Mouse (Mus musculus): ENCODE data around the gene Rab5c. TPM values are rescaled to one million over a fixed set of nuclear protein-coding genes. Genes with fewer than 3 reads are reported as not detected.

Rab5c gene
- polyA plus RNA-seq, 2 experiments, result 73.2 to 188 TPM

DNA sequence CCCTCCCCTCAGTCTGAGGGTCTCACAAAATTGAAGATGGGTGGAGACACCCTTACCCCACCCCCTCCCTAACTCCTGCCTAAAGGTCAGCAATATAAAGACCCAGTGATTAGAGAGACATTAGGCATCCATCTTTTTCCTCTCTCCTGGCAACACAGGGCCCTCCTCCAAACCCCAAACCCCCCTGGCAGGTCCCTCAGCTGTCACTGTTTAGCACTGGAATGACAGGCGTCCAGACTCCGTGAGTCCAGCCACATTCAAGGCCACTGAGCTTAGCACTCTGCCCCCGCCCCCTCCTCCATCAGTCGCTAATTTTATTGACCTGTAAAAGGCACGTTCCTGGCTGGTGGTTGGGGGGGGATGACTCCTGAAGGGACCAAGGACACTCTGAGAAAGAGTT, 44.9 kb downstream of the Rab5c start:
- TF ChIP-seq POLR2A (IDR thresholded peaks at IDR 0.05; ENCODE audit: borderline replicate concordance, extremely low read depth, insufficient read depth, insufficient read length), result no peak
- no peak; the same call in 1 of the 2 replicates for ATAC-seq (ENCODE audit: low FRiP score, low read depth)
- peaks cover 4% of the 10 kb centered on the region; the same call in 1 of the 2 replicates for H3K4me1 ChIP-seq (ENCODE audit: control insufficient read depth, insufficient read depth, low read length)
- no peaks in the 10 kb centered on the region for H3K36me3 ChIP-seq (ENCODE audit: control insufficient read depth, insufficient read depth, low read length)
- 7% methylated on average over 5 of the region's 5 CpGs for WGBS
- H3K27ac ChIP-seq (replicated peaks; ENCODE audit: low read depth, low read length), result no peak overlapping the region
- no peaks in the 10 kb centered on the region for H3K9me3 ChIP-seq (ENCODE audit: control insufficient read depth, low read length)
- DNase-seq (ENCODE audit: low spot score), result no peak
- no peak overlapping the region for H3K9ac ChIP-seq (ENCODE audit: low read depth, low read length, severe bottlenecking)
- H3K27me3 ChIP-seq (ENCODE audit: control insufficient read depth, insufficient read depth, low read length), result 0 out of 2 replicates have a peak, but pooled peaks cover 8% of the 10 kb centered on the region
- no peak overlapping the region for H3K4me3 ChIP-seq (replicated peaks; ENCODE audit: low read length)
- no peak overlapping the region for H3K4me2 ChIP-seq (replicated peaks; ENCODE audit: low read depth, low read length, severe bottlenecking)

DNA sequence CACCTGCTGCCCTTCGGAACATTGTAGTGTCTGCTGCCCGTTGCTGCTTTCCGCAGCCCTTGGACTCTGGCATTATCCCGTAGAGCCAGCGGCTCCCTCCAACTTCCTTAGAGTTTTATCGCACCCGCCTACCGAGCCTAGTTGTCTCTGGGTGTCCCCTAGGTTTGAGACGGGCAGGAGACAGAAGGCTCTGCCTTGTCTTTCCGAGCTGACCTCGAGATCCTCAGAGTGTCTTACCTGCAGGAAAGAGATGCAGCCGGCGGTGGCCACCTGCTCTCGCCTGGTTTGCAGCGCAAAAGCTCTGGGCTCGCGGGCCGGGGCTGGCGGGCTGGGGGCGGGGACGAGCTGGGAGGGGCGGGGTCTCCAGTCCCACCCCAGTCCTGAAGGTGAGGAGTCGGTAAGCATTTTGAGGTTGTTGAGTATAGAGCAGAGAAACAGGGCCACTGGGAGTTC, 45.8 kb downstream of the Rab5c start, which contains the start of gene Zfp385c:
Gene Zfp385c (minus strand): TSS at position 292 of the 453 bp plus-strand sequence.
- no peak for ATAC-seq (ENCODE audit: low FRiP score, low read depth)
- Histone ChIP-seq H3K4me2 (replicated peaks; ENCODE audit: low read depth, low read length, severe bottlenecking) (peak within 1 kb of the TSS; percentile 52), H3K9ac (ENCODE audit: low read depth, low read length, severe bottlenecking) (0 out of 2 replicates have a peak within 1 kb of the TSS, but pooled peaks have one; percentile 28), H3K4me1 (ENCODE audit: control insufficient read depth, insufficient read depth, low read length) (peaks cover 4% of the 10 kb centered on the region; the same call in 1 of the 2 replicates), H3K4me3 (replicated peaks; ENCODE audit: low read length) (peak within 1 kb of the TSS; percentile 33), H3K27ac (replicated peaks; ENCODE audit: low read depth, low read length) (no peak within 1 kb of the TSS), H3K36me3 (ENCODE audit: control insufficient read depth, insufficient read depth, low read length) (no peaks in the 10 kb centered on the region), H3K27me3 (ENCODE audit: control insufficient read depth, insufficient read depth, low read length) (0 out of 2 replicates have a peak, but pooled peaks cover 8% of the 10 kb centered on the region), H3K9me3 (ENCODE audit: control insufficient read depth, low read length) (no peaks in the 10 kb centered on the region)
- DNase-seq (ENCODE audit: low spot score), result no peak
- TF ChIP-seq POLR2A (IDR thresholded peaks at IDR 0.05; ENCODE audit: borderline replicate concordance, extremely low read depth, insufficient read depth, insufficient read length), result no peak
- WGBS, result 3% methylated on average over 22 of the region's 23 CpGs

DNA sequence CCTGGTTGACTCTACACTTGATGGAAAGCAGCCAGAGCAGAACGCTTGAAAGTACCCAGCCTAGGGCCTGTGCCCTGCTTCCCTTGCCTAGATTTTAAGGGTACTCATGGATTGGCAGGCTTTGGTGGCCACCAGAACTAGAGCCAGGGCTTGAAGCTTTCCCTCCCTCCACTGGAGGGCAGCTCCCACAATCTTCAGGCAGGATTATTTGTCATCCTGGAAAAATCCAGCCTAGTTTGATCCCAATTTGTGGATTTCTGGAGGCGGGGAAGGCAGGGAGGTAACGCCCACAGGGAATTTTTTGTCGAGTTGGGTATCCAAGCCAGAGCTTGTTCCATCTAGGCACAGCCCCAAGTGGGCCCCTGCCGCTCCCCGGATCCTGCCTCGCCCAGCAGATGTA, 47.6 kb downstream of the Rab5c start:
- 55% methylated on average over 7 of the region's 7 CpGs for WGBS
- ATAC-seq (ENCODE audit: low FRiP score, low read depth) (no peak), DNase-seq (ENCODE audit: low spot score) (no peak)
- Histone ChIP-seq H3K9ac (ENCODE audit: low read depth, low read length, severe bottlenecking) (no peak overlapping the region), H3K27ac (replicated peaks; ENCODE audit: low read depth, low read length) (no peak overlapping the region), H3K27me3 (ENCODE audit: control insufficient read depth, insufficient read depth, low read length) (0 out of 2 replicates have a peak, but pooled peaks cover 8% of the 10 kb centered on the region), H3K36me3 (ENCODE audit: control insufficient read depth, insufficient read depth, low read length) (no peaks in the 10 kb centered on the region), H3K4me3 (replicated peaks; ENCODE audit: low read length) (no peak overlapping the region), H3K4me1 (ENCODE audit: control insufficient read depth, insufficient read depth, low read length) (peaks cover 4% of the 10 kb centered on the region; the same call in 1 of the 2 replicates), H3K9me3 (ENCODE audit: control insufficient read depth, low read length) (no peaks in the 10 kb centered on the region), H3K4me2 (replicated peaks; ENCODE audit: low read depth, low read length, severe bottlenecking) (no peak overlapping the region)
- TF ChIP-seq POLR2A (IDR thresholded peaks at IDR 0.05; ENCODE audit: borderline replicate concordance, extremely low read depth, insufficient read depth, insufficient read length), result no peak

DNA sequence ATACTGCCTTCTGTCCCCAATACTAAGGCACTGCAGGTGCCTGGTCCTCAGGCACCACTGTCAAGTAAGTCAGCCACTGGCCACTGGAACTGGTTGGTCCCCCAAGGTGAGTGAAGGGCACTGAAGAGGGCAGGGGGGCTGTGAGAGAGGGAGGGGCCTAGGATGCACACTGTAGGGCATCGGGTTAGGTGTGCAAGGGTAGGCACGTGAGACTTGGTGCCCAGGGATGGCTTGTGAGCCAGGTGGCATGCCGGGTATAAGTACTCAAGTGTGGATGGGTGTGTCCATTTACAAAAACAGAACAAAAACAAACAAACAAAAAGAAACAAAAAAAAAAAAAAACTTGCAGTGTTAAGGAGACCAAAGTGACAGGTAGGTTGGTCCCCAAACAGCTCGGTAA, 49.6 kb downstream of the Rab5c start:
- Histone ChIP-seq H3K9ac (ENCODE audit: low read depth, low read length, severe bottlenecking) (no peak overlapping the region), H3K4me3 (replicated peaks; ENCODE audit: low read length) (no peak overlapping the region), H3K4me1 (ENCODE audit: control insufficient read depth, insufficient read depth, low read length) (peaks cover 4% of the 10 kb centered on the region; the same call in 1 of the 2 replicates), H3K4me2 (replicated peaks; ENCODE audit: low read depth, low read length, severe bottlenecking) (no peak overlapping the region), H3K36me3 (ENCODE audit: control insufficient read depth, insufficient read depth, low read length) (no peaks in the 10 kb centered on the region), H3K27me3 (ENCODE audit: control insufficient read depth, insufficient read depth, low read length) (0 out of 2 replicates have a peak, but pooled peaks cover 8% of the 10 kb centered on the region), H3K9me3 (ENCODE audit: control insufficient read depth, low read length) (no peaks in the 10 kb centered on the region), H3K27ac (replicated peaks; ENCODE audit: low read depth, low read length) (no peak overlapping the region)
- DNase-seq (ENCODE audit: low spot score) (no peak), ATAC-seq (ENCODE audit: low FRiP score, low read depth) (no peak)
- WGBS, result 73% methylated on average over 4 of the region's 4 CpGs
- no peak for TF ChIP-seq POLR2A (IDR thresholded peaks at IDR 0.05; ENCODE audit: borderline replicate concordance, extremely low read depth, insufficient read depth, insufficient read length)

DNA sequence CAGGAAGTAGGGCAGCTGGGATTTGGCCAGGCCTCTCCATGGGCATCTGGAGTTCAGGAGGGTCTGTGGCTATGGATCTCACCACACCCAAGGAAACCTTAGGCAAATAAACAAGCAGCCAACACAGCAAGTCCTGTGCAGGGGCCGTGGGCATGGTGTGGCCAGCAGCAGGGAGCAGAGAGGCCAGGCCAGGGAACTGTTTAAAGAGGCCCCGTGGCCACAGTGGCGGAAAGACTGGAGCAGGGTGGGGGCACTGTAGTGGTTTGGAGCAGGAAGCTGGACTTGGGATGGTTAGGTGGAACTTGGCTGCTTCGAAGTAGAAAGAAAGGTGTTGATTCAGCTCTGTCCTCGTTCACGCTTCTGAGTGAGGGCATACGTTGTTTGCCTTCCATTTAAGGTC, 50.8 kb downstream of the Rab5c start:
- no peak overlapping the region for H3K27ac ChIP-seq (replicated peaks; ENCODE audit: low read depth, low read length)
- no peaks in the 10 kb centered on the region for H3K36me3 ChIP-seq (ENCODE audit: control insufficient read depth, insufficient read depth, low read length)
- ATAC-seq (ENCODE audit: low FRiP score, low read depth) (0 out of 2 replicates have a peak, but pooled peaks have one; percentile 41), DNase-seq (ENCODE audit: low spot score) (no peak)
- H3K9me3 ChIP-seq (ENCODE audit: control insufficient read depth, low read length), result no peaks in the 10 kb centered on the region
- TF ChIP-seq POLR2A (IDR thresholded peaks at IDR 0.05; ENCODE audit: borderline replicate concordance, extremely low read depth, insufficient read depth, insufficient read length), result no peak
- peaks cover 4% of the 10 kb centered on the region; the same call in 1 of the 2 replicates for H3K4me1 ChIP-seq (ENCODE audit: control insufficient read depth, insufficient read depth, low read length)
- no peak overlapping the region for H3K4me3 ChIP-seq (replicated peaks; ENCODE audit: low read length)
- H3K27me3 ChIP-seq (ENCODE audit: control insufficient read depth, insufficient read depth, low read length), result 0 out of 2 replicates have a peak, but pooled peaks cover 8% of the 10 kb centered on the region
- no peak overlapping the region for H3K9ac ChIP-seq (ENCODE audit: low read depth, low read length, severe bottlenecking)
- H3K4me2 ChIP-seq (replicated peaks; ENCODE audit: low read depth, low read length, severe bottlenecking), result no peak overlapping the region
- WGBS, result 73% methylated on average over 7 of the region's 7 CpGs
